Mouse (Mus musculus) gastrocnemius, adult 8-10 months (tissue): ENCODE results near the gene Hexim2. TPM values are rescaled to one million over a fixed set of nuclear protein-coding genes. Genes with fewer than 3 reads are reported as not detected.
A peak's percentile ranks its signal among the peaks of the same experiment; 100 is the strongest.

ENCODE experiments used
- DNase-seq, 2 experiments: peaks; one replicate each; pipeline ENCODE4 v3.0.0; 2022; ENCODE audit warnings: low spot score in 2 of 2
- total RNA-seq, 4 experiments: library from RNA; stranded (reverse); gene quantifications; 2 replicates each; pipeline ENCODE4 v1.2.4; 2022

The Hexim2 gene
- total RNA-seq, 4 experiments from 2014 or later = 1.7 to 4.0 (median 2.8) TPM

DNA sequence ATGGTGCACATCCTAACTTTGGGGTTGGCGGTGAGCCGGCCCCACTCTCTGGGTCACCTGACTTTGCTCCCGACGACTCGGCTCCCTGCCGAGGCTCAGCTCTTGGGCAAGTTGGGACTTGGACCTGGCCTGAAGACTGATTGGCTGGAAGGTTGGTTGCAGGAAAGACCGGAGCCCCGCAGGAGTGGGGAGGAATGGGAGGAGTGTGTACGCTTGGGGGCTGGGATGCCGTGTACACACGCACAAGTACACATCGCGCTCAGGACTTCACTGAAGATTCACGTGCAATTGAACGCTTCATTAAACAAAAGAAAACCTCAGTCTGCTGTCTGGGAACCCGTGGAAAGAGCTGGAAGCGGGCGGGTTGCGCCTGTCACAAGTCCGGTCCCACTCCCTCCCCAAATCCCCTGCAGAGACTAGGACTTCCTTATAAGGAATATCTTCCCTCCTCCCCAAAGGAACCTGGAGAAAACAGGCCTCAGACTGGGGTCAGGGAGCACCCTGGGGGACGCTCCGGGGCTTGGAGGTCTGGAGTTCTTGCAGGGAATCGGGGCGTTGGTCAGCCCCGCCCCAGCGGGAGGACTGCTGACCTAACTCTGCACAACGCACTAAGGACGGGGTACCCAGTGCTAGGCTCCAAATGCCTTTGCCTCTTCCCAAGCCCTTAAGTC lies 20.2 kb upstream of the Hexim2 start:
- peak; percentile 72 to 86 for DNase-seq

DNA sequence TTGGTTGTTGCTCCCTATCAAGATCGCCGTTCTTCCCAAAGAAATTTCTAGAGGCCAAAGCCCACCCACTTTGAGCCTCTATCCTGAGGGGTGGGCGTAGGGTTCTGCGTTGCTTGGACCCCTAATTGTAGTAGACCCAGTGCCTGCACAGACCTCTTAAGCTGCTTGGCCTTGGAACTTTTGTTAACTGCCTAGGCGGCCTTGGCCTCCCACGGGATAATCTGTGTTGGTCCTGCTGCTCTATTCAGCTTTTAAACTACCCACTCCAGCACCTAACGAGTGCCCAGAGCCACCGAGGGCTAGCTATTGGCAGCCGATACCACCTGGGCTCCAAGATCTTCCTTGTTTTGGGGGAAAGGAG lies 19.7 kb upstream of the Hexim2 start:
- no peak for DNase-seq

DNA sequence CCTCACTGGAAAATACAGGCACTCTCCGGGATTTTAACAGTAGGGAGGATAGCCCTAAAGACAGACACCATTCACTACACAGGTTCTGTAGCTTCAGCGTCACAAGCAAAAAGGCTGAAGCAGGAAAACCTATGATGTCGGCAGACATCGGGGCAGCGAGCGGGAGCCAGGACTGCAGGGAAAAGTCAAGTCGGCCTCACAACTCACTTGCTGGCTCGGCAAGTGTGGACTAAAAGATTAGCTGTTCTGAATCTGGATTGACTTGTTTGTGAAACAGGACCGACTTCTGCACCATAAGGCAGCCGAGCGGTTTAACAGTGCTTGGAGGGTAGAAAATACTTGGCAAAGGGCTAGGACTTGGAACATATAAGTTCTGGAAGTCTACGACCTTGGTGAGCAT lies 19.2 kb upstream of the Hexim2 start:
- DNase-seq = no peak

DNA sequence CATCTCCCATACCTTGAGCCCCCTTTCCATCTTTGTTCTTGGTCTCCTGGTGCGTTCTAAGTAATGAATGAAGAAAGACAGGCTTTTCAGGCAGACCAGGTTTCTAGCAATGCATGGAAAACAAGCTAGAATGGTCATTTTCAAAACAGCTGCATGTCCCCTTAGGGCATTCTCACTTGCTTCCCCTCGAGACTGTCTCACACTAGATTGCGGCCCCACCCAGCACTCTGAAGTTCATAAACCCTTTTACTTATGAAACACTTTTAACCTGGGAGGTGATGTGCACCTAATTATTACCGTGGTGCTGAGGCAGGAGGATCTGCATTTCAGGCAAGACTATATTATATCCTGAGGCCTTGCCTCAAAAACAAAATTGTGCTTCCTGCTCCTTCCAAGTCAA lies 18.5 kb upstream of the Hexim2 start:
- no peak for DNase-seq

DNA sequence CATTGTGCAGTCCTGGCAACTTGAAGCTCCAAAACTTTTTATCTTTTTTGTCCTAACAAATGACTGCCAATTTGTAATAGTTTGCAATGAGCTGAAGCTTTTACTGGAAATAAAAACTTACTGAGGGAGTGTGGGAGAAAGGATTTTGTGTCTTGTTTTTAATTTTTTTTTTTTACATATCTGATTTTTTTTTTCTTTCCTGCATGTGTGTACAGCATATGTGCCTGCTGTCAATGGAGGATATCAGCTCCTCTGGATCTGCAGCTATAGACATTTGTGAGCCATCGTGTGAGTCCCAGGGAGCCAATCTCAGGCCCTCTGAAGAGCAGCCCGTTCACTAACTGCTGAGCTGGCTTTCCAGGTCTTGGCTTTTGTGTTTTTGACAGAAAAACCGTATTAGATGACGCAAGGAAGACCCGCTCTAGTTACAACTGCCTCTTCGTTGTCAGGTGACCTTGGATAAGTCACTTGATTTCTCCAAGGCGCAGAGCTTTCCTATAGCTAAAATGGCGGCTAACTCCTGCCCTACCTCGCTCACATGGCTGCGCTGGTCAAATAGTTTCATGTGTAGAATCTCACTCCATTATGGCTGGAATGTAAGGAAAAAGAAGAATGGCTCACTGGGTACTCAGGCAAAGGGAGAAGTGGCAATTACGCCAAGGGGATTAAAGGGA lies 17.8 kb upstream of the Hexim2 start:
- DNase-seq = no peak

DNA sequence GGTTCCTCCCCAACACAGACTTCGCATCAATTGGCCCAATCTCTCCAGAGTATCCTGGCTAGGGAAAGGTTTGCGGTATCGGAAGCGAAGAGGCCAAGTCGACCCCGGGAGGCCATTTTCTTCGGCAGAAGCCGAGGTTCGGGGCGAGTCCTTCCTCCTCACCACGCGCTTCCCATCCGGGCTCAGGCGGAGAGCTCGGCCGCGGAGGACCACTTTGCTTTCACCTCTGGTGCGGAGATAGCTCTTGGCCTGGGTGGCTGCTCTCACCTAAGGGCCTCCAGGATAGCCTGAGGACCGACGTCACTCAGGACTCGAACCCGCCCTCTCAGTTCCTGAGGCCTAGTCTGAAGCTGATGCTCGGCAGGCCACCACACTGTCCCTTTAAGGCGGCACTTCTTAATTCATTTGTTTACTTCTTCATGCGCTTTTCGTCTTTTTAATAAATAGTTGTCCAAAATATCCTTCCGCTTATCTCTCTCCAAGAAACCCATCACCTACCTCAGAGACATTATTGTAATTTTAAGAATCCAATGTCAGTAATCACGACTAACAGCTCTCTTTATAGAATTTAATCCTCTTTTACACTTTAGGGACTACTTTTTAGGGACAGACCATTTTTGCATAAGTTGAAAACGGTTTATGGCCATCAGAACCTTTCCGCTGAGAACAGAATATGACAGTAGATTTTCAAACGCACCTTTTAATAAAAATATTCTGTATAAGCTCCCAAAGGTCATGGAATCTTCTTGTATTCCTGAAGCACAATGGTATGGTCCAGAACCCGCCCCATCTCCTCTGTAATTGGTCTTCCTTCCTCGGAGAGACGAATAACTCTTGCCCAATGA lies 16.8 kb upstream of the Hexim2 start:
- peak; percentile 65 to 77 for DNase-seq

DNA sequence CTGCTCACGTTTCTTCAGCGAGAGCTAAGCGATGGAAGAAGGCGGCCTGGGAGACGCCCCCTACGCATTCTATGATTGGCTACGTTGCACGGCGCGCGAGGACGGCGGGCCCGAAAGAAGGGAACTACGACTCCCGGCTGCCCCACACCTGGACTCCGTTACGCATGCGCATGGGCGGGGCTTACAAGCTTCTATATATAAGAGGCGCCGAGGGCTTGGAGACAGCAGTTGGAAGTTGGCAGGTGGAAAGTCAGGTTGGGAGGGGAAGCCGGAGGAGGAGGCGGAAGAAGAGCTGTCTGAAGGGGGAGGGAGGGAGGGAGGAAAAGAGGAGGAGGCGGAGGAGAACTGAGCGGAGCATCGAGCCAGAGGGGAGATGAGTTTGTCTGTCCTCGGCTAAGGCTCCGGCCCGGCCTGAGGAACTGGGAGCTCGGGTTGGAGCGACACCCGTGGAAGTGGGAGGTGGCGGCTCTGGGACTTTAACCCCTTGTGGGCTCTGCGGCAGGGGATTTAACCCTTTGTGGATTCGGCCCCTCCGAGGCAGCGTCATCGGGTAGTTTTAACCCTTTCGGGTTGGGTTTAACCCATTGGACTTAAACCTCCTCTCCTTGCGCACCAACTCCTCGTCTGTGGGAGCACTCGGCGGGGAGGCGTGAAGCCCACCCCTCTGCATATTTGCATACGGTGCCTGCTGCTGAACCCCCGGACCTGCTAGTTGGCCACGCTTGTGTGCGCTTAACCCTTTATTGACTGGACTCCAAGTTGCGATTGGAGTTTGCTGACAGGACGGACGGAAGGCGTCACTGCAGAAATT lies 16.0 kb upstream of the Hexim2 start, which contains the start of gene Hexim1:
Gene Hexim1 (plus strand): TSS at position 224 of the 811 bp plus-strand sequence.
- peak; percentile 99 to 100 for DNase-seq

DNA sequence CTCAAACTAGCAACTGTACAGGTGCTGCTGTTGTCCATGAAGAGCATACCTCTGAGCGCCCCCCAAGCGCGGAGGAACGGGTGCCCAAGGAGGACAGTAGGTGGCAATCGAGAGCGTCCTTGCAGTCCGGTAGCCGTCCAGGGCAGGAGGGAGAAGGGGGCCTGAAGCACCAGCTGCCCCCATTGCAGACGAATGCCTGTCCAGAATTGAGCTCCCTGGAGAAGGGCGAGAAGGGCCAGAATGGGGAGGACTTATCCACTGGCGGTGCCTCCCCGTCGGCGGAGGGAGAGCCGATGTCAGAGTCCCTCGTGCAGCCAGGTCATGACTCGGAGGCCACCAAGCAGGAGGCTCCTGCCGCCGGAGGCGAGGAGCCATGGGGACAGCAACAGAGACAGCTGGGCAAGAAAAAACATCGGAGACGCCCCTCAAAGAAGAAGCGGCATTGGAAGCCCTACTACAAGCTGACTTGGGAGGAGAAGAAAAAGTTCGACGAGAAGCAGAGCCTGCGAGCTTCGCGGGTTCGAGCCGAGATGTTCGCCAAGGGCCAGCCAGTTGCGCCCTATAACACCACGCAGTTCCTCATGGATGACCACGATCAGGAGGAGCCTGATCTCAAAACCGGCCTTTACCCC lies 15.2 kb upstream of the Hexim2 start:
- peak; percentile 65 to 68 for DNase-seq

DNA sequence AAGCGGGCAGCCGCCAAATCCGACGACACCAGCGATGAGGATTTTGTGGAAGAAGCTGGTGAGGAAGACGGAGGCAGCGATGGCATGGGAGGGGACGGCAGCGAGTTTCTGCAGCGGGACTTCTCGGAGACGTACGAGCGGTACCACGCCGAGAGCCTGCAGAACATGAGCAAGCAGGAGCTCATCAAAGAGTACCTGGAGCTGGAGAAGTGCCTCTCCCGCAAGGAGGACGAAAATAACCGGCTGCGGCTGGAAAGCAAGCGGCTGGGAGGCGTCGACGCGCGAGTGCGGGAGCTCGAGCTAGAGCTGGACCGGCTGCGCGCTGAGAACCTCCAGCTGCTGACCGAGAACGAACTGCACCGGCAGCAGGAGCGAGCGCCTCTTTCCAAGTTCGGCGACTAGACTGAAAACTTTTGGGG lies 14.6 kb upstream of the Hexim2 start:
- DNase-seq = no peak

DNA sequence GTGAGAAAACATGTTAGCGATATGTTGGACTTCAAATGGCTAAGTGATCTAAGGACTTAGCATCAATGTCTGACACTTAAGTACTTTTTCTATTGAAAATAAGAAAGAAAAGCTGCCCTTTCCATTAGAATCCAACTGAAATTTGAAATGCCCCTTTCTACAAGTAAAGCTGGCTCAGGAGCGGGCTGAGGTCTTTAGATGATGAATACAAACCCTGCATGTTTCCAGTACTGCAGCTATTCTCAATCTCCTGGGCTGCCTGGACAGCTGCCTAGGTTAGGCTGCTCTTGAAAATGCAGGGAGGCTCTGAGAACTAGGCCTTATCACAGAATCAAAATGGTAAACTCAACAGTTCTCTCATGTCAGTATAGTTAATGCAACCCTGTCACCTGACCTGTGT lies 13.4 kb upstream of the Hexim2 start:
- no peak for DNase-seq

DNA sequence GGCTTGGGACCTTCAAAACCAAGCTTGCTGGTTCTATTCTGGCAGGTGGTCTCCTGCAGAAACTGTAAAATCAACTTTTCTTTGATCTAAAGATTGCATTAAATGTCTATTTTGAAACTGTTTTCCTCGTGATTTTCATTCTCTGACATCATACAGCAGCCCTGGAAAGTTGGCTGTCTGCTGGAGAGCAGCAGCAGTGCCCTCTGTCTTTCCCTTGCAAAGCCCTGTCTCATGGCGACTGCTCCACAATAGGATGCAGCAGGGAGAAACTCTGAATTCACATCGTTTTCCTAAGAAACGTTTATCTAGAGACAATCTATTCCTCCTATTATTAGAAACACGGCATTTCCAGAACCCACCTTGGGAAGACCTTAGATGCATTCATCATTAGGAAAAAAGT lies 12.6 kb upstream of the Hexim2 start:
- DNase-seq = no peak

DNA sequence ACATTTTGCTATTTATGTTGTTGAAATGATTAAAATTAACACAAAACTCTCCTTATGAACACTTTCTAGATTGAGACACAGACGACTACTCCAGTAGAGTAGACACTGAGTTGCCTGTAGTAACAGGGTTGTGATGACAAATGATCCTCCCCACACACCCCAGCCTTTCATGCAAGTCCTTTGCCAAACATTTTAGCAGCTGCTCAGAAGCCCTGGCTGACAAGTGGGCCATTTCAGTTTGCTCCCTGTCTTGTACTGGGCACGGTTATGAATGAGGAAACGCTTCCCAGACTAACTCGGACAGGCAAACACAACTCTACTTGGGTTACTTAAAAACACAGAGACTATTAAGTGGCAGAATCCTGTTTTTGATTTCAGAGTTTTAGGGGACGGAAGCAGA lies 11.9 kb upstream of the Hexim2 start:
- peak in 1 of 2 experiments; percentile 41 for DNase-seq

DNA sequence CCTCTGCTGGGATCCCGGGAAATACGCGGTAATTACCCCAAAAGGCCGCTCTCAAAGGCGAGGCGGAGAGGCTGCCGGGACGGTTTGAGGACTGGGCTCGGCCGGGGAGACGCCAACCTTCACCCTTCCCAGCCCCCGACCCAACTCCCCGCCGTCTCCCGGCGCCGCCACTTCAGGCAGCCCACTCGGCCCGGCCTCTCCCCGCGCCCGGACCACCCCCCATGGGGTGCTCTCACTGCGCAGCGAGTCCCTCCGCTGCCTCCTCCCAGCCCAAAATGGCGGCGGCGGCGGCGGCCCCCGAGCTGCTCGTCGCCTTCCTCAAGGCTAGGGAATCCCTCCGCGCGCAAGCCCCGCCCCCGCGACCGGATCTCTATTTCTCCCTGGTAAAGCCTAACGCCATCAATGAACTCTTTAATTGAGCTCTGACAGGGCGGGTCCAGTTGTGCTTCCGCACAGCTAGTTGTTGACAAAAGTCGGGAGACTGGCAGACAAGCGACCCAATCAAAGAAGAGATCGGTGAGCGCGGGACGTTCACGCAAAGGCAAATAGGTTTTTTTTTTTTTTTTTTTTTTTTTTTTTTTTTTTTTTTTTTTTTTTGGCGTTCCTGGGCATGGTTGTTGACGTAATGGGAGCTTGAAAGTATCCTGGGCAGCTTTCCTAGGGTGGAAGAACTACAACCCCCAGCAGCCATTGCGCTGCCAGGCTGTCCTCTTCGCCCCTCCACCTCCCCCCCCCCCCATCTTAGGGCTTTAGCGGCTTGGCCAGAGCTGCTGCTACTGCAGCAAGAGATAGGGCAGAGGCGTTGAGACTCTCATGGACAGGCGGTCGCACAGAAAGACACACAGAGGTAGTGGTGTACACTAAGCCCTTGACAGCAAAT lies 587 bp downstream of the Hexim2 start:
- DNase-seq = peak; percentile 100

DNA sequence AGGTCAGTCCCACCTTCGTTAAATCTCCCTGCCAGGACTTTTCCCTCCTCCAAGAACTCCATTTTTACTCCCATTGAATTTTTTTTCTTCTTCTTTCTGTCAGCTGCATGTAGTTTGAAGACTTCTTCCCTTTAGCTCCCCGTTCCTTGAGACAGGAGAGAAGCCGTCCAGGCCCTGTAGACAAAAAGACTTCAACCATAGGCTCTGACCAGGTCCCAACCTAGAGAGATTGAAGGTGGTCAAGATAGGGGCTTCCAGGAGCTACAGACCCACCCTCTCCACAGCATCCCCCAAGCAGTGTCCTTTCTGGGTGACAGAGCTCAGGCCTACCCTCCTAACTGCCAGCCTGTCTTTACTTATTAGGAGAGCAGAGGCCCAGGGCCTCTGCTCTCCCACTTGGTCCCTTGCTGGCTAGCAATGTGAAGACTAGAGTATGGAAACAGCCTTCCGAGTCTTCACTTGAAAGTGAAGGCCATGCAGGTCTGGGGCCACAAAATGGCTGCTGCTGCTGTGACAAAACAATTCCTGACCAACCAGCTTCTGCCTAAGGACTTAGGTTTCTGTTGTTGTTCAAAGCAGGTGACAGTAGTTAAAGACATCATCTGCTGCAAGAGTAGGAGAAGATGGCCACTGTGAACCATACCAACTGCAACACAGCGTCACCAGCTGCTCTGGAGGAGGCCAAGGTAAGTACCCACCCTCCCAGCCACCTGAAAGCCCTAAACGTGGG lies 1.4 kb downstream of the Hexim2 start:
- DNase-seq = no peak

DNA sequence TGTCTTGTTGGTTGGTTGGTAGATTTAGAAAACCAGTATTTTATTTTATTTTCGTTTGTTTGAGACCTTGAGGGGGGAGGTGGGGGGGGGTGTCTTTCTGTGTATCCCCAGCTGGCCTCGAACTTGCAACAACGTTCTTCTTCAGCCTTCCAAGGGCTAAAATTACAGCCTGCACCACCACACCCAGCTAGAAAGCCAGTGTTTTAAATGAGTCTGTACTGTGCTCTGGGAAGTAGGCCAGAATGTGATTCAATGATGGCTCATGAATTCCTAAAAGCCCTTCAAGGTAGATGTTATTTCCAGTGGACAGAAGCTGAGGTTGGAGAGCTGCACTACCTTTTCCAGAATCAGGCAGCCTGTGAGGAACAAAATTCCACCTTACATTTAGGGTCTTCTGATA lies 2.0 kb downstream of the Hexim2 start:
- DNase-seq = no peak

DNA sequence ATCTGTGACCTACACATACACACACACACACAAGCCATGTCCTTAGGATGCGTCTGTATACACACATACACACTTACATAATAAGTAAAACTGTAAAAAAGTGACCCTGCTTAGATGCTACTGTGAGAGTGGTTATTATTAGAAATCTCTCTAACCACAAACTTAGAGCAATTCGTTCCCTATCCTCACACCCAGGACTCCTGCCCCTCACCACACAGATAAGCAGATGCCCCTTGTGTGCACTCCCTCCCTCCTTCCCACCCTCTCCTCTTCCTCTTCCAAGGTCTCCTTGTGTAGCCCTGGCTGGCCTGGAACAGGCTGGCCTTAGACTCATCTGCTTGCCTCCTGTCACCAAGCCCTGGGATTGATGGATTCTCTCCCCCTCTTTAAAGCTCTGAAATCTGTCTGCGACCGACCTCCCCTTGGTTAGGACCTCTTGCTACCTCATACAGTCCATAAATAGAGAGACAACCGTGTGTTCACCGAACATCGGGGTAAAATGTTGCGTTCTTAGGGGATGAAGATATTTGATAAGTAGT lies 3.9 kb downstream of the Hexim2 start:
- DNase-seq = no peak

DNA sequence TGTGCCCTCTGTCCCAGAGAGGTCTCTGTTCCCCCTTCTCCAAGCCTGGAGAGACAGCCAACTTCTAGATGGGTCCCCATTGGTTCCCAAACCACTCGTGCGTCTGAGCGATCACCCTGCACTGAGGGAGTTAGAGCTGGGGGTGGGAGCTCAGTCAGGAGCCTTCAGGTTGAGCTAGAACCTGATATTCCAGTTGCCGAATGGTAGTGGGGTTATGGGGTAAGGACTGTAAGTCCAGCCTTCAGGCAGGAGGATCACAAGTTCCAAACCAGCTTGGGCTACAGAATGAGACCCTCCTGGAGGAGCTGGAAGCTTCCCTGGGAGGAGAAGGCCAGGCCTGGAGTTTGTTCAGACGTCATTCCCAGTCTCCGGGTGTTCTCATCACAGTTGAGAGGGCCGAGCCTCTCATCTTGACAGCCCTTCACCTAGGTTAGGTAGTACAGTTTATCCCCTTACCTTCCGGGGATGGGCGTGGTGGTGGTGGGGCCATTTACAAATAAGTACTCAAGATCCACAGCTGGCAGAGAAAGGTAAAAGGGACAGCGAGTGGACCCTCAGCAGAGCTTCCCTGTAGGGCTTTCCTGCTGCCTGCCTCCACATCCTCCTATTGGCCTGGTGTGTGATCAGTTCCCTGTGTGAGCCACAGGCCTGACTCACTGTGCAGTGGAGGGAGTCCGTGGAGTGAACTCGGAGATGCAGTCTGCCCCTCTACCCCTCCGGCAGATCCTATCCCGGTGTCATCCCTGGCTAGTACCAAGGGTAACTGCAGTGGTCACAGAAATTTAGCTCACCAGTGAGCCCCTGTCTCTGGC lies 7.9 kb downstream of the Hexim2 start:
- no peak for DNase-seq

DNA sequence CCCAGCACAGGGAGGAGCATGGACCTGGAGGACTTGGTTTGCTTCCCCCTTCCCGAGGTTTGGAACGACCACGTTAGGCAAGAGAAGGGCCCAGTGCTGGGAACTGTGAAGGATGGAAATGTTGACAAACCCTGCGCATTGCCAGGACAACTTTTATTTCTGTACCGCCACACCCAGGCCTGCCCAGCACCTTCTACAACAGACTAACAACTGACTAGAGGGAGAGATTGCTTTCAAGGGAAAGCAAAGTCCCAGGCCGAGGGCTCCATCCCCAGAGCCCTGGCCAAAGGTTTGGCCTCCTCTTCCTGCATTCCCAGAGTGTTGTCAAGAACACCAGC lies 8.5 kb downstream of the Hexim2 start:
- DNase-seq = peak in 1 of 2 experiments; percentile 31
